Mouse (Mus musculus): Measurements from ENCODE around the gene Pdzd2.

Pdzd2 gene

DNA sequence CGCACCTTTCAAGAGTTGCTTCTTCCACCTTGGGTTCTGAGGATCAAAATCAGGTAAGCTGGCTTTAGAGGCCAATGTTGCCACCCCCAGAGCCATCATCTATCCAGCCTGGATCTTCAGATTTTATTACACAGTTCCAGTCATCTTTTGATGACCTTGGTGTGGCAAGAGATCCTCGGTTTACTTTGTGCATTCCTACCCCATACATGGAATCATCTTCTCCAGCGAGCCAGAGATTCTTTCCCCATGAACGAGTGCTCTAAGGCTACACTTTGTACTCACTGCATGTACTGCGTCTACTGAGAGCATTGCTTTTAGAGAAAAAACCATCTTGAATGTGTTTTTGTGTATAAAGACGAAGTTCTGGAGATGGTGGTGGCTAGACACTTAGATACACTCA is 384.5 kb downstream of the Pdzd2 start:
- DNase-seq (ENCODE audit: low spot score in 2 of 2), result no peak

DNA sequence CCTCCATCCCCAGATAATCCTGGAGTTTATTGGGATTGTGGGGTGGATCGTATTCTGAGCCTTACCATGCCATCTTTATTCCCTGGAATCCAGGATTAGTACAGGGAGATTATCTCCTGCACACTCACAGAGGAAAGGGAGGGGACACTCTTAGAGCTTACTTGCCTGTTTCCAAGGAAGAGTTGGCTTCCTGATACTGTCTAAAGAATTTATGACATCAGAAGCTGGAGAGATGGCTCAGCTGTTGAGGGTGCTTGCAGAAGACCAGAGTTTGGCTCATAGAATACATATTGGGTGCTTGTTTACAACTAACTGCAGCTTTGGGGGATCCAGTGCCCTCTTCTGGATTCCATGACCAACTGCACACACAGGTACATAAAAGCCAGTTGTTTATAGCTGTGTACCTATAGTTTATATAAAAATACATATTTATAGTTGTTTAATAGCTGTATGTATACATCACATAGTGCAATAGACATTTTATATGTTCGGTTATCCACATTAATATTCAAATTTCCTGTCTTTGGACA is 385.4 kb downstream of the Pdzd2 start:
- no peak for DNase-seq (ENCODE audit: low spot score in 2 of 2)

DNA sequence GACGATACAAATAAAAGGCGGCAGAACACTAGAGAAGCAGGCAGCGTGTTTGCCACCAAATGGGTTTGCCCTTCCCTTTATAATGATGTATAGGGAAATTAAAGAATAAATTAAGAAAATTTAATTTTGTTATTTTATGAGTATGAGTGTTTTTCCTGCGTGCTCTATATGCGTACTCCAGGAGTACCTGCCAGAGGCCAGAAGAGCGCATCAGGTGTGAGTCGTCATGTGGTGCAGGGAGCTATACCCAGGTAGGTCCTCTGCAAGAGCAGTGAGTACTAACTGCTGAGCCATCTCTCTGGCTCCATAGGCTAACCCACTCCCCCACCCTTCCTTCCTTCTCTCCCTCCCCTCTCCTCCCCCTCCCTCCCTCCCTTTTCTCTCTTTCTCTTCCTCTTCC is 388.3 kb downstream of the Pdzd2 start:
- no peak for DNase-seq (ENCODE audit: low spot score in 2 of 2)

GRCm38 (mm10) chr15:12349840-12350239 is 389.9 kb downstream of the Pdzd2 start:
- no peak for DNase-seq (ENCODE audit: low spot score in 2 of 2)

DNA sequence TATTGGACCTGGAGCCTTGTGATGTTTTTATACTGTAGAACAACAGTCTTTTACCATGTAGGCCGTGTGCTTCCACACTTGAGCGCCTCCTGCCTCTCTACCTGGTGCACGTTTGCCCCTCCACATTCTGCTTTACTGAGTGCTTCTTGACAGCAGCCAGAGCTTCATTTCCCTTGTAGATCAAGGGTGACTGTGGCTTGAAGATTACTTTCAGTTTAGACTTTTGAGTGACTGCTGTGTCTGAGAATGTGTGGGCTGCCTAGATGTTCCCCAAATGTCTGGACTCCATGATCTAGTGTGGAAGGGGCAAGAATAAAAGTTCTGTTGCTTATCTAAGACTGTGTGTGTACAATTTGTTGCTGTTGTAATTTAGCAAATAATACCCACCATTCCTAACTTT is 390.8 kb downstream of the Pdzd2 start:
- no peak for DNase-seq (ENCODE audit: low spot score in 2 of 2)

DNA sequence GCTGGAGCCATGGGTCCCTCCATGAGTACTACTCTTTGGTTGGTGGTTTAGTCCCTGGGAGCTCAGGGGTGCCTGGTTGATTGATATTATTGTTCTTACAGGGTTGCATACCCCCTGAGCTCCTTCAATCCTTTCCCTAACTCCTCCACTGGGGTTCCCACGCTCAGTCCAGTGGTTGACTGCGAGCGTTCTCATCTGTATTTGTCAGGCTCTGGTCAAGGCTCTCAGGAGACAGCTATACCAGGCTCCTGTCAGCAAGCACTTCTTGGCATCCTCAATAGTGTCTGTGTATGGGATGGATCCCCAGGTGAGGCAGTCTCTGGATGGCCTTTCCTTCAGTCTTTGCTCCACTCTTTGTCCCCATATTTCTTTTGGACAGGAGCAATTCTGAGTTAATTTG is 392.8 kb downstream of the Pdzd2 start:
- no peak for DNase-seq (ENCODE audit: low spot score in 2 of 2)

- DNase-seq (ENCODE audit: low spot score in 2 of 2), result no peak
Measured at GRCm38 (mm10) chr15:12341401-12341758, 398.3 kb downstream of the Pdzd2 start.

DNA sequence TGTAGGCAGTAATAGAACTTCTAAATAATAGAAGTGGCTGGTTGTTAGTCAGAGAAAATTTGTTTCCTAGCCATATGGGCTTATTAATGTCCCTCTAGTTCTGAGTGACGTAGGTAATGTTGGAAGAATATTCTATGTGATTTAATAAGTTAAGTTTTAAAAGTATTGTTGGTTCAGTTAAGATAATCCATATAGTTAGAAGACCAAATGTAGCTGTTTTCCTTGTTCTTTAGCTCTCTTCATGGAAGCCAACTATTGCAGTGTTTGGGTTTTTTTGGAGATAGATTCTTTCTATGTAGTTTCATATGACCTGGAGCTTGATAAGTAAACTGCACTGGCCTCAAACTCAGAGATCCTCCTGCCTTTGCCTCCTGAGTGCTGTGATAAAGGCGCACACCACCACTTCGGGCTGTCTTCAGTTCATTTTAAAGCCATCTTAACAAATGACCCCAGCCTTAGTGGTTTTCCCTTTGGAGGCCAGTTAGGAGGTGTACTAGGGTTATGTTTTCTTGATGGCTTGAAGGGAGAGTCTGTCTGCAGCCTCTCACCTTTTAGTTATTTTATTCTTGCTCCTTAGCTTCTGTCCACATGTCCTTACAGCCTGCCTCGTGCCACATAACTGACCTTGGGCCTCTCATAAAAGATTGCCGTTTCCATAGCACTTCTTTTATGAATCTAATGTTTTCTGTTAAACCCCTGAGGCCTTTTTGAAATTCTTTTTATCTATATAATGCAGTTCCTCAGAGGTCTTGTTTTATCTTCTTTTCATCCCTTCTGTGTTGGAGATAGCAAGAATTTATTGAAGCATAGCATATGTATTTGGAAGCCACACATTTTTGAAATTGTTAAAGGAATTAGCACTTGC is 399.0 kb downstream of the Pdzd2 start:
- DNase-seq (ENCODE audit: low spot score in 2 of 2), result no peak

GRCm38 (mm10) chr15:12337779-12338137 is 402.0 kb downstream of the Pdzd2 start:
- no peak for DNase-seq (ENCODE audit: low spot score in 2 of 2)

DNA sequence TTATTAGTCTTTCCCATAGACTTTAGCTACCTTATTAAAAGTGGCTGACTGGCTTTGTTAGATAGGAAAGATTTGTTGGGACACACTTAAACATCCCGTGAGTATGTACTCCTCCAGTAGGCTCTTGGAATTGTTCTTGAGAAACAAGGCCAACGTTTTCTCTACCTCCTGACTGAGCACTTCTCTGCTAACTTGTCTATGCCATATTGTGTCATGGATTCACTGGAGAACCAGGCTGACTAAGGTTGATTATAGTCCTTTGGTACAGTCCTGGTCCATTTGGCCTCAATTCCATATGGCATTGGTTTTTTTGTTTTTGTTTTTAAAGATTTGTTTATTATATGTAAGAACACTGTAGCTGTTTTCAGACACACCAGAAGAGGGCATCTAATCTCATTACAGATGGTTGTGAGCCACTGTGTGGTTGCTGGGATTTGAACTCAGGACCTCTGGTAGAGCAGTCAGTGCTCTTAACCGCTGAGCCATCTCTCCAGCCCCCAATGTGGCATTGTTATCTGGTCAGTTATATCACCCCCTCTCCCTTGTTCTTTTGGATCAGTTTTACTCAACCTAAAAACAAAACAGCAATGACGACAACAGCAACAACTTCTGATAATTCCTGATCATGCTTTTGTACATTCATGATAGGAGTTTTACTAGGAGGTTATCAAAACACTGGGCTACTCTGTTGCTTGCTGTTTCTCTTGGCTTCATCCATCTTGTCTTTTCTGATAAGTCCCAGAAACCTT is 402.5 kb downstream of the Pdzd2 start:
- no peak for DNase-seq (ENCODE audit: low spot score in 2 of 2)

- DNase-seq (ENCODE audit: low spot score in 2 of 2), result no peak
Measured at GRCm38 (mm10) chr15:12334381-12334780, 405.3 kb downstream of the Pdzd2 start.

- no peak for DNase-seq (ENCODE audit: low spot score in 2 of 2)
Measured at GRCm38 (mm10) chr15:12331300-12331699, 408.4 kb downstream of the Pdzd2 start.

GRCm38 (mm10) chr15:12330892-12331291 is 408.8 kb downstream of the Pdzd2 start:
- DNase-seq (ENCODE audit: low spot score in 2 of 2), result no peak

DNA sequence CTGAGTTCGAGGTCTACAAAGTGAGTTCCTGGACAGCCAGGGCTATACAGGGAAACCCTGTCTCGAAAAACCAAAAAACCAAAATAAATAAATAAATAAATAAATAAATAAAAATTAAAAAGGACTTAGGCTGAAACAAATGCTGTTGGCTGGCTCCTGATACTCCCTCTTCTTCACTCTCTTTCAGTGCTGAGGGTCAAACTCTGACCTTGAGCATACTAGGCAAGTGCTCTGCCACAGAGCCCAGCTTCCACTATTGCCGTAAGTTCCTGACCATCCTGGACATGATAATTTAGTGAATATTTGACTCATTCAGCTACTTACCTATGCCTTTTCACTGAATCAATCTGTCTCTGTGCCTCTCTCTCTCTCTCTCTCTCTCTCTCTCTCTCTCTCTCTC is 409.3 kb downstream of the Pdzd2 start:
- no peak for DNase-seq (ENCODE audit: low spot score in 2 of 2)

- DNase-seq (ENCODE audit: low spot score in 2 of 2), result no peak
Measured at GRCm38 (mm10) chr15:12324326-12324725, 415.4 kb downstream of the Pdzd2 start.

DNA sequence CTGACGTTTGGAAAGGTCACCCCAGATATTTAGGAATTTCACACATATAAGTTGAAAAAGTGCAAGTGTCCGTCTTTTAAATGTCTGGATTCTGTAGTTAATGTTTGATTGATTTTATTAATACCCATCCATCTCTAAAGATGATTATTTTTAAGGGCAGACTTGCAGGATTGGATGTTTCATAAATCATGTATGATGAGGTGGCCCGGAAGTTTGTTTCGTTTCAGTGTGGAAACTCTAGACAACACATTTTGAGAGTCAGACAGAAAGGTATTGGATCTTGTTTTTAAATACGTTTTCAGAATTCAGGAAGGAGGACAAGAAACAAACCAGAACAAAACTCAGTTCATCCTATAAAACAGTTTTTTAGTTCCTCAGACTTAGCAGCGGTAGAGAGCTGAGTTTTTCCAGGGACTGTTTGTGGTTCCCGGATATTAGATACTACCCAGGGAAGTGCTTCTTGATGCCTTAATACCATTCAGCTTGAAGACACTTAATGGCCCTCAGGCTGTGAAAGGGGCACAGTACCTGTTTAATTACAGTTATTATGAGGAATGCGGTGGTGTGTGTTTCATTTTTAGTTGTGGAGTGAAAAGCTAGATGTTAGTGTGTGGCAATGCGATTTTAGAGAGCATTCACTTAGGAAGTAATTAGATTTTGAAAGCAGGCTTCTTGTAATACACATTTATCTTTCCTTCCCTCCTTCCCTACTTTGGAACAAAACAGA is 416.9 kb downstream of the Pdzd2 start:
- DNase-seq (ENCODE audit: low spot score in 2 of 2), result no peak

DNA sequence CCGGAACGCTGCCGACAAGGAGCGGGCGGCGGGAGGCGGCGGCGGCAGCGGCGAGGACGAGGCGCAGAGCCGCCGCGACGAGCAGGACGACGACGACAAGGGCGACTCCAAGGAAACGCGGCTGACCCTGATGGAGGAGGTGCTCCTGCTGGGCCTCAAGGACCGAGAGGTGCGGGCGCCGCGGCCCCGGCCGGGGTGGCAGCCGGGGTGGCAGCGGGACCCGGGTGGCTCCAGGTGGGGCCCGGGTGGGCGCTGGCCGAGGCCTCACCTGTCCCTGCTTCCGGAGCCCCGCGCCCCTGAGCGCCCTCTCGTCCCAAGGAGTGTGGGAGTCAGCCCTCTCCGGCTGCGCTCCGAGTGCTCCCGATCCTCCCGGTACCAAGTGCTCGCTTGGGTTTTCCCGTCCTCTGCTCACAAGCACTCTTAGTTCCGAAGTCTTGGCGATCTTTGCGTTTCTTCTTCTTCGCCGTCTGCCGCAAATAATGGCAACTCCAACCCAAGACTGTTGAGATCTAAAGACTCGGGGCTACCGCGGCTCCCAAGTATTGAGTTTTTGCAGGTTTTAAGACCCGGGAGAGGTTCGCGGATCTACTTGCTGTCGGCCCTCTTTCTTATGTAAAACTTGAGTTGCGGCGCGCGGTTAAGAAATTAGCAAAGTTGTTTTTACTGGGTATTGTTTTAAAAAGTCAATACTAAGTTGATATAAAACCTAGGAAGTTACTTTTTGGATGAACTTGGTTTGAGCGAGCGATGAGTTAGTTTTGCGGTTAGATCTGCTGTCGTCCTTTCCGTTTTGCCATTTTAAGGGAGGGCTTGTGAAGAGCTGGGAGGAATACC is 417.7 kb downstream of the Pdzd2 start, which contains the start of gene 1810049J17Rik:
Gene 1810049J17Rik (minus strand): TSS at position 112 of the 834 bp plus-strand sequence.
- no peak for DNase-seq (ENCODE audit: low spot score in 2 of 2)

DNA sequence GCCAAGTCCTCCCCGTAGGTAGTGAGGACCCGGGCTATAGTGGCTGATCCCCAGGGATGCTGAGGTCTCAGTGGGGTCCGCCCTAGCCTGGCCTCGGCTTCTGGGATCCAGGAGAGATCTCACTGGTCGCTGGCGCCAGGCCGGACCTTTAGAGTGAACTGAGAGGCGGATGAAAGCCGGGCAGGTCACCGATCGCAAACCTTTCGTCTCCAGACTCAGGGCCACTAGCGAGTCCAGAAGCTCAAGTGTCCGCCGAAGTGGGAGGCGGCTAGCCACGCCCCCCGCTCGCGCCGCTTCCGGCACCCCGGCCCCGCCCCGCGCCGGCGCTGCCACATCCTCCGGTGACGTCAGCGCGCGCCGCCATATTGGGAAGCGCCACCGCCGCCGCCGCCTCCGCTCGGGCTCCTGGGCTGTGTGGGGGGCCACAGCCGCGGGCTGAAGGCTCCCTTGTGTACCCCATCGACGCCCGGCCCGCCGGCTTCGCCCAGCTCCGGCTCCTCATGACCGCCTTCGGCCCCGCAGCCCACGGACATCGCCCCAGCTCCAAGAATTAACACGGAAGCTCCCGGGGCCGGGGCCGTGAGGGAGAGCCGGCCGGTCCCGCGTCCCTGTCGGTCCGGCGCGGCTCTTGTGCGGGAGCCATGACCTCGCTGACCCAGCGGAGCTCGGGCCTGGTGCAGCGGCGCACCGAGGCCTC is 418.5 kb downstream of the Pdzd2 start, which contains the start of gene Golph3:
Gene Golph3 (plus strand): TSS at position 360 of the 697 bp plus-strand sequence.
- DNase-seq (ENCODE audit: low spot score in 2 of 2), result peak; percentile 91 to 95

GRCm38 (mm10) chr15:12320441-12321090 is 419.2 kb downstream of the Pdzd2 start:
- DNase-seq (ENCODE audit: low spot score in 2 of 2), result no peak

DNA sequence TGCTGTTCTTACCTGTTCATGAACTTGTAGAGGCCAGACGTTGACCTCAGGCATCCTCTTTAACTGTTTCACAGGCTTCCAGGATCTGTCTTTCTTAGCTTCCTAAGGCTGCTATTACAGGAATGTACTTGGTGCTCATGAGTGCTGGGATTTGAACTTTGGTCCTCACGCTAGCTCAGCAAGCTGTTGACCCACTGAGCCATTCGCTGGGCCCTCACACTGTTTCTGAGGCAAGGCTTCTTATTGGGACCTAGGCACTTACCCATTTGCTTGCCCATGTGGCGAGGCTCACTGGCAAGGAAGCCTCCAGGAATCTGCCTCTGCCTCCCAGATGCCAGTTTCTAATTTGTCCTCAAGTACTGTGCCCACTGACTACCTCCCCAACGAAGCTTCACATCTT is 419.8 kb downstream of the Pdzd2 start:
- no peak for DNase-seq (ENCODE audit: low spot score in 2 of 2)
